Mouse (Mus musculus) small intestine, adult 2 months (tissue): ENCODE data around the gene Faf1. TPM values are rescaled to one million over a fixed set of nuclear protein-coding genes. Genes with fewer than 3 reads are reported as not detected.
A peak's percentile ranks its signal among the peaks of the same experiment; 100 is the strongest.

Source experiments
- H3K27ac ChIP-seq: fragments of 200-500 bp; 2 replicates; pipeline ENCODE4 v1.5.1; 2012; ENCODE audit warnings: low read depth, low read length, control low read depth, inconsistent platforms; ENCODE audit not compliant: insufficient read depth
- H3K27me3 ChIP-seq: fragments of 200-500 bp; 2 replicates; pipeline ENCODE4 v1.6.1; 2012; ENCODE audit warnings: mild to moderate bottlenecking, moderate library complexity, low read length, inconsistent platforms; ENCODE audit not compliant: control insufficient read depth, insufficient read depth
- H3K36me3 ChIP-seq: fragments of 200-500 bp; 2 replicates; pipeline ENCODE4 v1.6.1; 2012; ENCODE audit warnings: mild to moderate bottlenecking, low read length, control low read depth, inconsistent platforms; ENCODE audit not compliant: control insufficient read depth, insufficient read depth
- H3K4me1 ChIP-seq: fragments of 200-500 bp; 2 replicates; pipeline ENCODE4 v1.6.1; 2012; ENCODE audit warnings: low read length, inconsistent platforms, mixed read lengths; ENCODE audit not compliant: control insufficient read depth, insufficient read depth, insufficient read length
- H3K4me3 ChIP-seq: fragments of 200-500 bp; 2 replicates; pipeline ENCODE4 v1.5.1; 2012; ENCODE audit warnings: low read depth, mild to moderate bottlenecking, control low read depth, inconsistent platforms, low read length, moderate library complexity
- CTCF ChIP-seq: fragments of 200-500 bp; IDR thresholded peaks from 2 replicates; pipeline ENCODE4 v1.5.1; 2012; ENCODE audit warnings: low read depth, mild to moderate bottlenecking, control low read depth, inconsistent platforms, low read length, moderate library complexity, mixed read lengths; ENCODE audit not compliant: insufficient replicate concordance, insufficient read length; ENCODE audit errors: extremely low read depth
- POLR2A ChIP-seq: fragments of 200-500 bp; IDR thresholded peaks from 2 replicates; pipeline ENCODE4 v1.6.1; 2012; ENCODE audit warnings: low read depth, mild to moderate bottlenecking, control low read depth, inconsistent platforms, low read length, moderate library complexity
- WGBS: fragments of 180-500 bp; shearing (Covaris S2); methylation state at CpG from one replicate; pipeline ENCODE4 v1.1.7; 2018; 5-methylcytosine and 5-hydroxymethylcytosine counted together
- polyA plus RNA-seq: library from polyadenylated mRNA; depleted of rRNA; stranded (reverse); fragments of >200 nt; gene quantifications from 2 replicates; pipeline ENCODE4 v1.2.3, GENCODE M21; 2012

The Faf1 gene
- polyA plus RNA-seq, 1 experiment: 7.4 TPM

- Histone ChIP-seq H3K27ac (no peak overlapping the region), H3K27me3 (no peaks in the 10 kb centered on the region), H3K4me3 (no peak overlapping the region), H3K36me3 (no peaks in the 10 kb centered on the region), H3K4me1 (no peaks in the 10 kb centered on the region)
- 62% methylated on average over 4 of the region's 4 CpGs for WGBS
- TF ChIP-seq POLR2A (no peak), CTCF (no peak)
Measured at GRCm38 (mm10) chr4:109647281-109647680, 29.1 kb upstream of the Faf1 start.

GRCm38 (mm10) chr4:109649331-109649730, 27.1 kb upstream of the Faf1 start:
- WGBS: 77% methylated on average over 5 of the region's 5 CpGs

GRCm38 (mm10) chr4:109653251-109653650, 23.1 kb upstream of the Faf1 start:
- Histone ChIP-seq H3K36me3 (no peaks in the 10 kb centered on the region), H3K27ac (no peak overlapping the region), H3K4me1 (0 out of 2 replicates have a peak, but pooled peaks cover 2% of the 10 kb centered on the region), H3K27me3 (0 out of 2 replicates have a peak, but pooled peaks cover 4% of the 10 kb centered on the region), H3K4me3 (no peak overlapping the region)
- TF ChIP-seq POLR2A: no peak

More at GRCm38 (mm10) chr4:109649331-109649730, 27.1 kb upstream of the Faf1 start:
- Histone ChIP-seq H3K4me3 (no peak overlapping the region), H3K36me3 (no peaks in the 10 kb centered on the region), H3K4me1 (no peaks in the 10 kb centered on the region), H3K27me3 (no peaks in the 10 kb centered on the region), H3K27ac (no peak overlapping the region)
- no peak for TF ChIP-seq CTCF
- TF ChIP-seq POLR2A: no peak

- Histone ChIP-seq H3K27ac (no peak overlapping the region), H3K36me3 (no peaks in the 10 kb centered on the region), H3K4me3 (no peak overlapping the region), H3K27me3 (0 out of 2 replicates have a peak, but pooled peaks cover 4% of the 10 kb centered on the region), H3K4me1 (0 out of 2 replicates have a peak, but pooled peaks cover 2% of the 10 kb centered on the region)
- no peak for TF ChIP-seq CTCF
- no peak for TF ChIP-seq POLR2A
- WGBS: 95% methylated on average over 2 of the region's 2 CpGs
Measured at GRCm38 (mm10) chr4:109654701-109655100, 21.7 kb upstream of the Faf1 start.

GRCm38 (mm10) chr4:109655738-109656137, 20.6 kb upstream of the Faf1 start:
- TF ChIP-seq CTCF (no peak), POLR2A (no peak)
- 0 out of 2 replicates have a peak, but pooled peaks cover 4% of the 10 kb centered on the region for H3K27me3 ChIP-seq

GRCm38 (mm10) chr4:109656301-109656700, 20.1 kb upstream of the Faf1 start:
- H3K4me1 ChIP-seq: 0 out of 2 replicates have a peak, but pooled peaks cover 2% of the 10 kb centered on the region
- H3K27me3 ChIP-seq: 0 out of 2 replicates have a peak, but pooled peaks cover 4% of the 10 kb centered on the region
- no peak for TF ChIP-seq POLR2A
- no peak for TF ChIP-seq CTCF
- peaks cover 2% of the 10 kb centered on the region; the same call in 1 of the 2 replicates for H3K36me3 ChIP-seq
- no peak overlapping the region for H3K27ac ChIP-seq
- H3K4me3 ChIP-seq: no peak overlapping the region
- WGBS: 54% methylated on average over 4 of the region's 4 CpGs

More at GRCm38 (mm10) chr4:109655738-109656137, 20.6 kb upstream of the Faf1 start:
- Histone ChIP-seq H3K27ac (no peak overlapping the region), H3K4me3 (no peak overlapping the region), H3K4me1 (0 out of 2 replicates have a peak, but pooled peaks cover 2% of the 10 kb centered on the region), H3K36me3 (no peaks in the 10 kb centered on the region)
- 90% methylated on average over 2 of the region's 2 CpGs for WGBS

GRCm38 (mm10) chr4:109657021-109657850, 19.2 kb upstream of the Faf1 start:
- Histone ChIP-seq H3K27me3 (0 out of 2 replicates have a peak, but pooled peaks cover 4% of the 10 kb centered on the region), H3K4me3 (peak overlapping the region; percentile 79), H3K27ac (peak overlapping the region; percentile 18; the same call in 1 of the 2 replicates), H3K36me3 (peaks cover 2% of the 10 kb centered on the region; the same call in 1 of the 2 replicates), H3K4me1 (0 out of 2 replicates have a peak, but pooled peaks cover 2% of the 10 kb centered on the region)
- TF ChIP-seq CTCF: no peak
- TF ChIP-seq POLR2A: no peak
- 1% methylated on average over 53 of the region's 53 CpGs for WGBS
